Mouse (Mus musculus) embryonic facial prominence, embryonic 14.5 days (tissue): ENCODE results near the gene Btf3. TPM values are rescaled to one million over a fixed set of nuclear protein-coding genes. Genes with fewer than 3 reads are reported as not detected.

ENCODE experiments used
- ATAC-seq: fragments of 200-750 bp; cut with Nextera tagmentation; 2 replicates; pipeline ENCODE4 v1.8.0; 2017; ENCODE audit warnings: low read depth, moderate number of reproducible peaks, moderate TSS enrichment
- DNase-seq: peaks from one replicate; pipeline ENCODE4 v3.0.0-alpha.2; 2015; ENCODE audit warnings: low spot score
- H3K27ac ChIP-seq: fragments of 300-500 bp; sonication (generic); replicated peaks from 2 replicates; pipeline ENCODE4 v1.5.1; 2014; ENCODE audit warnings: low read depth, mild to moderate bottlenecking, low read length, moderate library complexity
- H3K27me3 ChIP-seq: fragments of 300-500 bp; sonication (generic); replicated peaks from 2 replicates; pipeline ENCODE4 v1.6.1; 2014; ENCODE audit warnings: low read length; ENCODE audit not compliant: control insufficient read depth, insufficient read depth
- H3K36me3 ChIP-seq: fragments of 300-500 bp; sonication (generic); 2 replicates; pipeline ENCODE4 v1.6.1; 2014; ENCODE audit warnings: low read length, mixed read lengths; ENCODE audit not compliant: control insufficient read depth, insufficient read depth
- H3K4me1 ChIP-seq: fragments of 300-500 bp; sonication (generic); 2 replicates; pipeline ENCODE4 v1.6.1; 2014; ENCODE audit warnings: antibody characterized with exemption, low read length; ENCODE audit not compliant: control insufficient read depth, insufficient read depth
- H3K4me2 ChIP-seq: fragments of 300-500 bp; sonication (generic); 2 replicates; pipeline ENCODE4 v1.6.1; 2014; ENCODE audit warnings: low read depth, mild to moderate bottlenecking, low read length, moderate library complexity, mixed read lengths
- H3K4me3 ChIP-seq: fragments of 300-500 bp; sonication (generic); 2 replicates; pipeline ENCODE4 v1.5.1; 2014; ENCODE audit warnings: low read depth, mild to moderate bottlenecking, low read length
- H3K9ac ChIP-seq: fragments of 300-500 bp; sonication (generic); 2 replicates; pipeline ENCODE4 v1.6.1; 2014; ENCODE audit warnings: low read depth, mild to moderate bottlenecking, low read length, moderate library complexity, mixed read lengths
- H3K9me3 ChIP-seq: fragments of 300-500 bp; sonication (generic); 2 replicates; pipeline ENCODE4 v1.6.1; 2016; ENCODE audit warnings: low read length; ENCODE audit not compliant: control insufficient read depth
- WGBS: fragments of 180-500 bp; shearing (Covaris S2); extraction: QIAGEN DNeasy Blood & Tissue Kit; methylation state at CpG from one replicate; pipeline ENCODE4 v1.1.7; 2014; 5-methylcytosine and 5-hydroxymethylcytosine counted together
- polyA plus RNA-seq: library from polyadenylated mRNA; unstranded; fragments of >200 nt; fragmentation: Nextera tagmentation; extraction: Ambion mirVana; gene quantifications from 2 replicates; pipeline ENCODE4 v1.2.1, GENCODE M21; 2014

The Btf3 gene
- polyA plus RNA-seq, 1 experiment from 2014 or later, result 674 TPM

DNA sequence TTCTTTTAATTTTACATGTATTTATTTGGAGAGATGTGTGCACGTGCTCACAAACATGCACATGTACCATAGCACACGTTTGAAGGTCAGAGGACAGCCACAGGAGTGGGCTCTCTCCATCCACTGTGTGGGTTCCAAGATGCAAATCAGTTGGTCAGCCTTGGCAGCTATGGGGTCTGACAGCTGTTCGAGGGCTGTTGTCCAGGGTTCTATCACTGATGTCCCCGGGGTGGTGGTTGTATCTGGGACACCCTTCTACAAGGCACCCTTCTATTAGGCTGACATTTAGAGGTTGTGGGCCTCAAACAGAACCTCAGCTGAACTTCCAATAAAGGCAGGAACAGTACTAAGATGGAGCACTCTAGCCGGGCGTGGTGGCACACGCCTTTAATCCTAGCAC lies 40.6 kb downstream of the Btf3 start:
- H3K9me3 ChIP-seq, result no peaks in the 10 kb centered on the region
- ATAC-seq (no peak), DNase-seq (no peak)
- H3K9ac ChIP-seq, result no peak overlapping the region
- H3K4me2 ChIP-seq, result no peak overlapping the region
- H3K4me3 ChIP-seq, result no peak overlapping the region
- no peaks in the 10 kb centered on the region for H3K4me1 ChIP-seq
- WGBS, result 85% methylated on average over 7 of the region's 7 CpGs
- no peaks in the 10 kb centered on the region for H3K27me3 ChIP-seq
- peaks cover 37% of the 10 kb centered on the region for H3K36me3 ChIP-seq
- no peak overlapping the region for H3K27ac ChIP-seq

GRCm38 (mm10) chr13:98275646-98276045 lies 41.2 kb downstream of the Btf3 start:
- H3K4me2 ChIP-seq, result no peak overlapping the region
- ATAC-seq, result no peak
- no peak overlapping the region for H3K4me3 ChIP-seq
- no peaks in the 10 kb centered on the region for H3K9me3 ChIP-seq
- no peaks in the 10 kb centered on the region for H3K27me3 ChIP-seq
- WGBS, result 87% methylated on average over 4 of the region's 4 CpGs
- DNase-seq, result no peak
- H3K9ac ChIP-seq, result no peak overlapping the region
- H3K36me3 ChIP-seq, result peaks cover 43% of the 10 kb centered on the region
- H3K4me1 ChIP-seq, result no peaks in the 10 kb centered on the region
- H3K27ac ChIP-seq, result no peak overlapping the region

GRCm38 (mm10) chr13:98274023-98274422 lies 42.8 kb downstream of the Btf3 start:
- ATAC-seq, result no peak
- 93% methylated on average over 9 of the region's 9 CpGs for WGBS
- Histone ChIP-seq H3K4me1 (no peaks in the 10 kb centered on the region), H3K9me3 (no peaks in the 10 kb centered on the region), H3K4me3 (no peak overlapping the region), H3K36me3 (peaks cover 46% of the 10 kb centered on the region), H3K9ac (no peak overlapping the region), H3K27ac (no peak overlapping the region), H3K4me2 (no peak overlapping the region), H3K27me3 (no peaks in the 10 kb centered on the region)
- DNase-seq, result no peak

- DNase-seq, result peak; percentile 24
These were observed 52.7 kb downstream of the Btf3 start for GRCm38 (mm10) chr13:98264111-98264510.

DNA sequence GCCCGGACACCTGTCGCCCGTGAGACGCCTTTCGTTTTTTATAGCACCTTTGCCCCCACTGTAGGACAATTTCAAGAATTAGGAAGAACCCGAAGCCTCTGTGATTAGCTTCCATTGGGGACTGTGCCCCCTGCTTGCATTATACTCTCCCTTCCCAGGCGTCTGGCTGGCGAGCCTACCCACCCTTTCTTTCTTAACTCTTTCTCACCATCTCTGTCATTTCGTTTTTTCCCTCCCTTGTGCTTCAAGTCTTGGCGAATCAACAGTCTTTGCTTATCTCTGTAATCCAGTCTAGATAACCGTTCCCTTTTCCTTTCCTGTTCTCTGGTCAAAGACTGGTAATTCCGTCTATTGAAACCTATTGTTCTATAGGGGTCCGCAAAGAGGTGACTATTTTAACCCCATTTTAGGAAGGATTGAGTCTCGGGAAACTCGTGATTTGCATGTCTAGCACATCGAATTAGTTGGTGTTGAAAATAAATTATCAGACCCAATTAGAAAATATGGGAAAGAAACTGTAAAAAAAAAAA lies 53.3 kb downstream of the Btf3 start:
- Histone ChIP-seq H3K4me2 (peak overlapping the region; percentile 55), H3K27me3 (no peaks in the 10 kb centered on the region), H3K36me3 (peaks cover 35% of the 10 kb centered on the region), H3K9ac (peak overlapping the region; percentile 87), H3K27ac (peak overlapping the region; percentile 78), H3K4me1 (peaks cover 14% of the 10 kb centered on the region), H3K9me3 (no peaks in the 10 kb centered on the region), H3K4me3 (peak overlapping the region; percentile 95)
- peak; percentile 13 for ATAC-seq
- 3% methylated on average over 11 of the region's 16 CpGs for WGBS
- DNase-seq, result no peak

More at GRCm38 (mm10) chr13:98264111-98264510, 52.7 kb downstream of the Btf3 start:
- H3K4me1 ChIP-seq, result peaks cover 14% of the 10 kb centered on the region
- H3K4me3 ChIP-seq, result peak overlapping the region; percentile 95
- peak overlapping the region; percentile 55 for H3K4me2 ChIP-seq
- no peaks in the 10 kb centered on the region for H3K9me3 ChIP-seq
- no peak overlapping the region for H3K27ac ChIP-seq
- peak overlapping the region; percentile 87; the same call in 1 of the 2 replicates for H3K9ac ChIP-seq
- no peaks in the 10 kb centered on the region for H3K27me3 ChIP-seq
- ATAC-seq, result no peak
- peaks cover 34% of the 10 kb centered on the region for H3K36me3 ChIP-seq
- WGBS, result 25% methylated on average over 5 of the region's 5 CpGs

- peak within 1 kb of the TSS; percentile 95 for H3K4me3 ChIP-seq
- H3K36me3 ChIP-seq, result peaks cover 36% of the 10 kb centered on the region
- peak; percentile 99 for ATAC-seq
- no peaks in the 10 kb centered on the region for H3K27me3 ChIP-seq
- peak within 1 kb of the TSS; percentile 92 for H3K4me2 ChIP-seq
- peak; percentile 98 for DNase-seq
- WGBS, result under 1% methylated on average over 33 of the region's 71 CpGs
- H3K4me1 ChIP-seq, result peaks cover 14% of the 10 kb centered on the region
- H3K9ac ChIP-seq, result peak within 1 kb of the TSS; percentile 87
- H3K9me3 ChIP-seq, result no peaks in the 10 kb centered on the region
- peak within 1 kb of the TSS; percentile 78 for H3K27ac ChIP-seq
These were observed 54.0 kb downstream of the Btf3 start, which contains the start of the genes Utp15 and Ankra2 for GRCm38 (mm10) chr13:98262636-98263457. TSS of gene Utp15 (minus strand) at chr13:98263041. TSS of gene Ankra2 (plus strand) at chr13:98263074.

Other genes with a start within 250 kb of the Btf3 start
- 9.4 and 11.5 TPM in 2 replicates for gene Arhgef28, start 110.6 kb downstream of the Btf3 start, polyA plus RNA-seq
- gene Utp15, start 54.0 kb downstream of the Btf3 start, polyA plus RNA-seq, result 20.8 and 26.8 TPM in 2 replicates
- 26.6 and 30.2 TPM in 2 replicates for gene Ankra2, start 53.9 kb downstream of the Btf3 start, polyA plus RNA-seq
- gene Gm21976, start 37.1 kb downstream of the Btf3 start, polyA plus RNA-seq, result not detected in 2 replicates
- gene Foxd1, start 37.2 kb upstream of the Btf3 start, polyA plus RNA-seq, result 2.9 and 3.6 TPM in 2 replicates
- gene Gm10320, start 175.0 kb upstream of the Btf3 start, polyA plus RNA-seq, result 1.5 and 2.4 TPM in 2 replicates